17 mouse cellular contexts compared by ENCODE assay signal in genomic region chr13:112031631-112032320, GRCm38 (mm10).
A peak's percentile ranks its signal among the peaks of the same experiment; 100 is the strongest.
DNase-seq lines count a peak whose midpoint lies in the region; ATAC-seq lines count a peak whose summit lies in the region.
"Had no signal": no experiment of that assay in that cellular context is flagged by ENCODE, and none has a peak within 500 bp of the region (broad histone marks: within the 10 kb centered on the region; RNA-seq: fewer than 3 reads in every experiment).

No protein-coding gene starts in this region.

- 86% methylated on average over 24 of the region's 24 CpGs for WGBS in heart, embryonic 10.5 days
- WGBS in heart, embryonic 12.5 days: 92% methylated on average over 24 of the region's 24 CpGs
- 81% methylated on average over 24 of the region's 24 CpGs for WGBS in liver, embryonic 11.5 days
- WGBS in forebrain, embryonic 13.5 days: 90% methylated on average over 24 of the region's 24 CpGs

- H3K9ac ChIP-seq in heart, embryonic 12.5 days: no peak overlapping the region
- no peak overlapping the region for H3K9ac ChIP-seq in liver, embryonic 11.5 days (ENCODE audit: low read depth, low read length)
- H3K9ac ChIP-seq in forebrain, embryonic 13.5 days: no peak overlapping the region
- H3K9ac ChIP-seq: limb, embryonic 13.5 days; liver, embryonic 15.5 days had no signal

- no peak overlapping the region for H3K4me3 ChIP-seq in heart, embryonic 10.5 days
- H3K4me3 ChIP-seq in heart, embryonic 12.5 days: no peak overlapping the region
- H3K4me3 ChIP-seq in liver, embryonic 11.5 days (ENCODE audit: low read depth, low read length): no peak overlapping the region
- no peak overlapping the region for H3K4me3 ChIP-seq in forebrain, embryonic 13.5 days
- H3K4me3 ChIP-seq: limb, embryonic 13.5 days; liver, embryonic 15.5 days; megakaryocyte, embryonic 14.5 days had no signal

- no peaks in the 10 kb centered on the region for H3K4me1 ChIP-seq in heart, embryonic 10.5 days
- no peaks in the 10 kb centered on the region for H3K4me1 ChIP-seq in heart, embryonic 12.5 days (replicated peaks)
- H3K4me1 ChIP-seq in liver, embryonic 11.5 days (replicated peaks; ENCODE audit: control insufficient read depth, insufficient read depth, low read length): no peaks in the 10 kb centered on the region
- no peaks in the 10 kb centered on the region for H3K4me1 ChIP-seq in forebrain, embryonic 13.5 days
- H3K4me1 ChIP-seq: megakaryocyte, embryonic 14.5 days had no signal

- no peaks in the 10 kb centered on the region for H3K27me3 ChIP-seq in heart, embryonic 10.5 days (ENCODE audit: insufficient read depth, poor library complexity, severe bottlenecking)
- H3K27me3 ChIP-seq in heart, embryonic 12.5 days (replicated peaks): no peaks in the 10 kb centered on the region; the same call in 1 of the 2 replicates
- 0 out of 2 replicates have a peak, but pooled peaks cover 3% of the 10 kb centered on the region for H3K27me3 ChIP-seq in liver, embryonic 11.5 days (replicated peaks; ENCODE audit: control insufficient read depth, insufficient read depth, low read length)
- no peaks in the 10 kb centered on the region for H3K27me3 ChIP-seq in forebrain, embryonic 13.5 days
- H3K27me3 ChIP-seq: Patski had no signal

- H3K36me3 ChIP-seq in heart, embryonic 10.5 days: no peaks in the 10 kb centered on the region
- no peaks in the 10 kb centered on the region for H3K36me3 ChIP-seq in heart, embryonic 12.5 days
- no peaks in the 10 kb centered on the region for H3K36me3 ChIP-seq in liver, embryonic 11.5 days (ENCODE audit: control insufficient read depth, insufficient read depth, low read length)
- H3K36me3 ChIP-seq in forebrain, embryonic 13.5 days (ENCODE audit: poor library complexity, severe bottlenecking): no peaks in the 10 kb centered on the region
- H3K36me3 ChIP-seq: limb, embryonic 13.5 days; liver, embryonic 15.5 days had no signal

- DNase-seq in heart, embryonic 10.5 days (ENCODE audit: low spot score): peak; percentile 58
- DNase-seq in liver, embryonic 11.5 days (ENCODE audit: low spot score): peak; percentile 30
- DNase-seq in liver: no peak
- DNase-seq in Muller cell, postnatal 12 days (ENCODE audit: inconsistent ontology term): peak; percentile 64
- DNase-seq in retina, embryonic 14.5 days (ENCODE audit: low spot score): peak; percentile 18
- DNase-seq in adrenal gland, postnatal 36 days: no peak
- DNase-seq: adrenal gland, postnatal 14 days; cerebellum, adult 11 months; cerebellum, postnatal 14 days; heart, postnatal 10 days; thymus, postnatal 36 days had no signal

- H3K4me2 ChIP-seq in heart, embryonic 12.5 days: no peak overlapping the region
- H3K4me2 ChIP-seq in liver, embryonic 11.5 days: no peak overlapping the region
- H3K4me2 ChIP-seq in forebrain, embryonic 13.5 days: no peak overlapping the region
- H3K4me2 ChIP-seq: limb, embryonic 13.5 days; liver, embryonic 15.5 days had no signal

- H3K27ac ChIP-seq in heart, embryonic 10.5 days: no peak overlapping the region
- no peak overlapping the region for H3K27ac ChIP-seq in heart, embryonic 12.5 days (ENCODE audit: poor library complexity, severe bottlenecking)
- no peak overlapping the region for H3K27ac ChIP-seq in liver, embryonic 11.5 days (ENCODE audit: low read depth, low read length)
- no peak overlapping the region for H3K27ac ChIP-seq in forebrain, embryonic 13.5 days
- H3K27ac ChIP-seq: limb, embryonic 13.5 days; liver, embryonic 15.5 days had no signal

- ATAC-seq in heart, embryonic 12.5 days (ENCODE audit: insufficient number of reproducible peaks, low FRiP score): no peak
- no peak for ATAC-seq in liver, embryonic 11.5 days (replicated peaks; ENCODE audit: low FRiP score)
- ATAC-seq in forebrain, embryonic 13.5 days: no peak
- ATAC-seq: Patski had no signal

- H3K9me3 ChIP-seq in heart, embryonic 10.5 days: no peaks in the 10 kb centered on the region
- H3K9me3 ChIP-seq in heart, embryonic 12.5 days (replicated peaks): no peaks in the 10 kb centered on the region
- no peaks in the 10 kb centered on the region for H3K9me3 ChIP-seq in liver, embryonic 11.5 days (ENCODE audit: control insufficient read depth, low read length)
- no peaks in the 10 kb centered on the region for H3K9me3 ChIP-seq in forebrain, embryonic 13.5 days (replicated peaks)
- H3K9me3 ChIP-seq: limb, embryonic 13.5 days; liver, embryonic 15.5 days; megakaryocyte, embryonic 14.5 days had no signal

Comparison
In these comparisons a context has a peak if more than half of its experiments do, and no peak if none do; other contexts are left out.
1. DNase-seq: peak in heart, embryonic 10.5 days (single experiment), liver, embryonic 11.5 days (single experiment), Muller cell, postnatal 12 days (single experiment) and retina, embryonic 14.5 days (single experiment); none in liver (single experiment) and adrenal gland, postnatal 36 days (0 of 2).